Mouse (Mus musculus) gastrocnemius, postnatal 14 days (tissue): ENCODE measurements around the gene Atpaf1. TPM values are rescaled to one million over a fixed set of nuclear protein-coding genes. Genes with fewer than 3 reads are reported as not detected.

ENCODE experiments used
- total RNA-seq, 2 experiments: library from RNA; stranded (reverse); gene quantifications; 2 replicates each; pipeline ENCODE4 v1.2.3; 2021

Atpaf1 gene
- total RNA-seq, 2 experiments from 2014 or later: 31.2 to 42.1 TPM

Other genes starting within 250 kb of the Atpaf1 start
- gene Cyp4a31, start 221.2 kb upstream of the Atpaf1 start, total RNA-seq: not detected
- not detected for gene Cyp4a32, start 183.8 kb upstream of the Atpaf1 start, total RNA-seq
- 1 to 10 TPM; 1.7 to 3.1 TPM for gene Cyp4b1, start 137.1 kb upstream of the Atpaf1 start, total RNA-seq
- gene Efcab14, start 47.1 kb upstream of the Atpaf1 start, total RNA-seq: 10 to 100 TPM; 25.0 to 27.2 TPM
- gene Tex38, start 3.8 kb upstream of the Atpaf1 start, total RNA-seq: 1 to 10 TPM in 1 of 2 experiments, under 1 TPM in 1; 0.80 to 1.5 TPM
- gene Mob3c, start 43.3 kb downstream of the Atpaf1 start, total RNA-seq: 1 to 10 TPM; 2.8 to 3.4 TPM
- gene Mknk1, start 54.4 kb downstream of the Atpaf1 start, total RNA-seq: 10 to 100 TPM; 23.8 to 25.4 TPM
- not detected for gene Kncn, start 99.6 kb downstream of the Atpaf1 start, total RNA-seq
- gene 6430628N08Rik, start 105.9 kb downstream of the Atpaf1 start, total RNA-seq: not detected
- not detected for gene Dmbx1, start 155.1 kb downstream of the Atpaf1 start, total RNA-seq
- under 1 TPM in 1 of 2 experiments, not detected in 1; 0.39 TPM for gene Faah, start 233.1 kb downstream of the Atpaf1 start, total RNA-seq